Comparison of ENCODE assay signal across 20 mouse cellular contexts in genomic region chr4:9033106-9033642, GRCm38 (mm10).
DNase-seq lines count a peak whose midpoint lies in the region; ATAC-seq and TF ChIP-seq lines count a peak whose summit lies in the region.
"Had no signal": no experiment of that assay in that cellular context is flagged by ENCODE, and none has a peak within 500 bp of the region (broad histone marks: within the 10 kb centered on the region; RNA-seq: fewer than 3 reads in every experiment).

No protein-coding gene starts in this region.

- no peaks in the 10 kb centered on the region for H3K79me2 ChIP-seq in CH12.LX (replicated peaks; ENCODE audit: control insufficient read depth, extremely low read depth, insufficient read depth, poor library complexity, severe bottlenecking)

- TF ChIP-seq RAD21 in CH12.LX (IDR thresholded peaks at IDR 0.05; ENCODE audit: low read depth, low read length) = no peak

- no peak for TF ChIP-seq CTCF in CH12.LX (conservative IDR thresholded peaks at IDR 0.05 in 1 of 2, IDR thresholded peaks at IDR 0.05 in 1 of 2; ENCODE audit: low read depth in 2 of 2, low read length in 2 of 2)

- H3K4me1 ChIP-seq in midbrain, embryonic 11.5 days (ENCODE audit: control insufficient read depth, insufficient read depth, low read length) = peaks cover 3% of the 10 kb centered on the region
- peaks cover 10% of the 10 kb centered on the region for H3K4me1 ChIP-seq in midbrain, embryonic 13.5 days (replicated peaks)
- peaks cover 0 to 12% of the 10 kb centered on the region in 2 experiments; a peak in 2 of 4 replicates for H3K4me1 ChIP-seq in CH12.LX (ENCODE audit: control insufficient read depth in 1 of 2, insufficient read depth in 2 of 2)

- in situ Hi-C loops in CH12.LX (cut with MboI; ENCODE audit: low pct_ligation_motif_present, low pct_unique_long_range_greater_than_20kb, low sequenced_read_pairs) = no loop called here

- no peak overlapping the region for H3K4me3 ChIP-seq in midbrain, embryonic 11.5 days (ENCODE audit: low read depth, low read length)
- H3K4me3 ChIP-seq in midbrain, embryonic 13.5 days (replicated peaks) = no peak overlapping the region
- no peak overlapping the region for H3K4me3 ChIP-seq in CH12.LX (replicated peaks in 1 of 3; ENCODE audit: low read depth in 2 of 3, low read length in 2 of 3, poor library complexity in 1 of 3)
- H3K4me3 ChIP-seq: embryonic facial prominence, embryonic 10.5 days; embryonic facial prominence, embryonic 12.5 days; forebrain, embryonic 12.5 days had no signal

- H3K27me3 ChIP-seq in midbrain, embryonic 11.5 days (ENCODE audit: control insufficient read depth, insufficient read depth, low read length) = no peaks in the 10 kb centered on the region
- no peaks in the 10 kb centered on the region for H3K27me3 ChIP-seq in midbrain, embryonic 13.5 days
- H3K27me3 ChIP-seq in CH12.LX (replicated peaks) = no peaks in the 10 kb centered on the region
- H3K27me3 ChIP-seq: embryonic facial prominence, embryonic 12.5 days; forebrain, embryonic 12.5 days had no signal

- dilution Hi-C loops in CH12.LX (cut with MboI; ENCODE audit: extremely low pct_ligation_motif_present, extremely low pct_unique_long_range_greater_than_20kb, low sequenced_read_pairs) = no loop called here

- H3K9me3 ChIP-seq in midbrain, embryonic 11.5 days (ENCODE audit: control insufficient read depth, low read length) = no peaks in the 10 kb centered on the region
- no peaks in the 10 kb centered on the region for H3K9me3 ChIP-seq in midbrain, embryonic 13.5 days
- H3K9me3 ChIP-seq in CH12.LX (replicated peaks; ENCODE audit: low read length) = no peaks in the 10 kb centered on the region
- H3K9me3 ChIP-seq: embryonic facial prominence, embryonic 10.5 days; embryonic facial prominence, embryonic 12.5 days; forebrain, embryonic 12.5 days had no signal

- TF ChIP-seq POLR2A in CH12.LX (IDR thresholded peaks at IDR 0.05; ENCODE audit: low read depth, low read length) = no peak

- H3K27ac ChIP-seq in midbrain, embryonic 11.5 days (ENCODE audit: low read depth, low read length) = no peak overlapping the region
- H3K27ac ChIP-seq in midbrain, embryonic 13.5 days = no peak overlapping the region
- H3K27ac ChIP-seq in CH12.LX (ENCODE audit: insufficient read depth, low read depth) = no peak overlapping the region
- H3K27ac ChIP-seq: embryonic facial prominence, embryonic 10.5 days; embryonic facial prominence, embryonic 12.5 days; forebrain, embryonic 12.5 days had no signal

- peak; percentile 56 for DNase-seq in midbrain, embryonic 11.5 days (ENCODE audit: low spot score, missing footprints)
- peak; percentile 3 to 21 for DNase-seq in CD8-positive naive resting alpha-beta T cell, adult 2 months (ENCODE audit: low read depth in 2 of 2, low spot score in 2 of 2)
- no peak for DNase-seq in CH12.LX (ENCODE audit: extremely low read depth)
- no peak for DNase-seq in ovary, postnatal 36 days (ENCODE audit: low spot score)
- DNase-seq: adrenal gland, adult 8-10 months; adrenal gland, postnatal 14 days; adrenal gland, postnatal 36 days; cerebellum, adult 11-12 months; cerebellum, adult 2 months; cerebellum, adult 9-10 months; cerebellum, postnatal 10 days; cerebellum, postnatal 25 days had no signal

- no peak for TF ChIP-seq EP300 in CH12.LX (IDR thresholded peaks at IDR 0.05; ENCODE audit: low read length)

- WGBS in midbrain, embryonic 11.5 days = 92% methylated on average over 6 of the region's 6 CpGs
- WGBS in midbrain, embryonic 13.5 days = 90% methylated on average over 6 of the region's 6 CpGs

- H3K9ac ChIP-seq in midbrain, embryonic 11.5 days (ENCODE audit: low read length) = no peak overlapping the region
- no peak overlapping the region for H3K9ac ChIP-seq in midbrain, embryonic 13.5 days (replicated peaks)
- no peak overlapping the region for H3K9ac ChIP-seq in CH12.LX (ENCODE audit: insufficient read depth, low read depth)
- H3K9ac ChIP-seq: embryonic facial prominence, embryonic 12.5 days; forebrain, embryonic 12.5 days had no signal

- ATAC-seq in midbrain, embryonic 11.5 days (ENCODE audit: low FRiP score) = no peak
- ATAC-seq in midbrain, embryonic 13.5 days = no peak
- ATAC-seq in monocyte, adult 5-6 weeks (replicated peaks; ENCODE audit: insufficient number of reproducible peaks, low FRiP score, low TSS enrichment, poor library complexity, severe bottlenecking) = no peak
- ATAC-seq: activated CD4-positive, CD25-positive, alpha-beta regulatory T cell, adult 4 months; forebrain, embryonic 14.5 days; forebrain, embryonic 16.5 days had no signal

- no peaks in the 10 kb centered on the region for H3K36me3 ChIP-seq in midbrain, embryonic 11.5 days (ENCODE audit: control insufficient read depth, insufficient read depth, low read length)
- H3K36me3 ChIP-seq in midbrain, embryonic 13.5 days = no peaks in the 10 kb centered on the region
- no peaks in the 10 kb centered on the region for H3K36me3 ChIP-seq in CH12.LX (replicated peaks in 1 of 2; ENCODE audit: control insufficient read depth in 1 of 2, insufficient read depth in 1 of 2, low read length in 1 of 2)
- H3K36me3 ChIP-seq: embryonic facial prominence, embryonic 10.5 days; embryonic facial prominence, embryonic 12.5 days; forebrain, embryonic 12.5 days had no signal

- H3K4me2 ChIP-seq in midbrain, embryonic 11.5 days = no peak overlapping the region
- no peak overlapping the region for H3K4me2 ChIP-seq in midbrain, embryonic 13.5 days (replicated peaks)
- H3K4me2 ChIP-seq in CH12.LX (ENCODE audit: insufficient read depth, low read depth, poor library complexity, severe bottlenecking) = no peak overlapping the region
- H3K4me2 ChIP-seq: embryonic facial prominence, embryonic 12.5 days; forebrain, embryonic 12.5 days had no signal

TF ChIP-seq in CH12.LX, 34 proteins besides CTCF, POLR2A, EP300 and RAD21:
- peak; percentile 56 for TF ChIP-seq USF1 (IDR thresholded peaks at IDR 0.05; ENCODE audit: low read depth, low read length)
- no peak for TF ChIP-seq RCOR1 (conservative IDR thresholded peaks at IDR 0.05; ENCODE audit: low read depth, low read length)
- no peak for TF ChIP-seq SMC3 (IDR thresholded peaks at IDR 0.05; ENCODE audit: low read depth, low read length)
- TF ChIP-seq E2F4 (IDR thresholded peaks at IDR 0.05; ENCODE audit: insufficient replicate concordance, low read depth, low read length) = no peak
- peak; percentile 49; the same call in 1 of the 2 replicates for TF ChIP-seq BHLHE40 (IDR thresholded peaks at IDR 0.05; ENCODE audit: low read depth, low read length)
- no peak for TF ChIP-seq GABPA (IDR thresholded peaks at IDR 0.05; ENCODE audit: insufficient replicate concordance, low read depth, low read length)
- TF ChIP-seq MAFK (IDR thresholded peaks at IDR 0.05; ENCODE audit: insufficient replicate concordance, low read length) = no peak
- peak; percentile 51 for TF ChIP-seq USF2 (conservative IDR thresholded peaks at IDR 0.05; ENCODE audit: low read depth, low read length)
- TF ChIP-seq JUND (conservative IDR thresholded peaks at IDR 0.05; ENCODE audit: low read depth, low read length) = no peak
- no peak for TF ChIP-seq MXI1 (IDR thresholded peaks at IDR 0.05; ENCODE audit: low read depth, low read length)
- no peak for TF ChIP-seq UBTF (IDR thresholded peaks at IDR 0.05; ENCODE audit: low read depth, low read length)

Comparison
In these comparisons a context has a peak if more than half of its experiments do, and no peak if none do; other contexts are left out.
1. DNase-seq: peak in midbrain, embryonic 11.5 days (single experiment) and CD8-positive naive resting alpha-beta T cell, adult 2 months (2 of 2); none in CH12.LX (single experiment) and ovary, postnatal 36 days (single experiment).